Mouse (Mus musculus) heart, embryonic 10.5 days (tissue): Measurements from ENCODE around the gene Acan. TPM values are rescaled to one million over a fixed set of nuclear protein-coding genes. Genes with fewer than 3 reads are reported as not detected.

Source experiments
- DNase-seq: peaks from one replicate; pipeline ENCODE4 v3.0.0-alpha.2; 2017; ENCODE audit warnings: low spot score
- H3K27ac ChIP-seq: fragments of 300-500 bp; sonication (generic); 2 replicates; pipeline ENCODE4 v1.5.1; 2016; ENCODE audit warnings: mild to moderate bottlenecking
- H3K27me3 ChIP-seq: fragments of 300-500 bp; sonication (generic); 2 replicates; pipeline ENCODE4 v1.6.1; 2016; ENCODE audit warnings: mild to moderate bottlenecking; ENCODE audit not compliant: poor library complexity, insufficient read depth, severe bottlenecking
- H3K36me3 ChIP-seq: fragments of 300-500 bp; sonication (generic); 2 replicates; pipeline ENCODE4 v1.6.1; 2016; ENCODE audit warnings: mild to moderate bottlenecking, moderate library complexity
- H3K4me1 ChIP-seq: fragments of 300-500 bp; sonication (generic); 2 replicates; pipeline ENCODE4 v1.6.1; 2016; ENCODE audit warnings: mild to moderate bottlenecking
- H3K4me3 ChIP-seq: fragments of 300-500 bp; sonication (generic); 2 replicates; pipeline ENCODE4 v1.5.1; 2016; ENCODE audit warnings: mild to moderate bottlenecking, moderate library complexity
- H3K9me3 ChIP-seq: fragments of 300-500 bp; sonication (generic); 2 replicates; pipeline ENCODE4 v1.6.1; 2016; ENCODE audit warnings: mild to moderate bottlenecking, moderate library complexity
- WGBS: fragments of 180-500 bp; shearing (Covaris S2); methylation state at CpG from one replicate; pipeline ENCODE4 v1.1.7; 2016; 5-methylcytosine and 5-hydroxymethylcytosine counted together
- polyA plus RNA-seq: library from polyadenylated mRNA; unstranded; fragments of >200 nt; fragmentation: Nextera tagmentation; extraction: Ambion mirVana; gene quantifications from 2 replicates; pipeline ENCODE4 v1.2.1, GENCODE M21; 2016

Gene Acan
- polyA plus RNA-seq: 0.34 and 0.43 TPM in 2 replicates

- under 1% methylated on average over 23 of the region's 23 CpGs for WGBS
- Histone ChIP-seq H3K9me3 (no peaks in the 10 kb centered on the region), H3K27me3 (peaks cover 97% of the 10 kb centered on the region), H3K4me3 (peak within 1 kb of the TSS; percentile 66), H3K4me1 (peaks cover 12% of the 10 kb centered on the region), H3K27ac (0 out of 2 replicates have a peak within 1 kb of the TSS, but pooled peaks have one; percentile 32), H3K36me3 (no peaks in the 10 kb centered on the region)
- no peak for DNase-seq
Measured at GRCm38 (mm10) chr7:79053383-79053889, at the start of gene Acan. Gene Acan, plus strand, starts transcription at chr7:79053483.

GRCm38 (mm10) chr7:79021293-79021905 is 31.9 kb upstream of the Acan start:
- DNase-seq: peak; percentile 70
- H3K4me1 ChIP-seq: peaks cover 2% of the 10 kb centered on the region; the same call in 1 of the 2 replicates
- H3K36me3 ChIP-seq: no peaks in the 10 kb centered on the region
- no peak overlapping the region for H3K4me3 ChIP-seq
- no peaks in the 10 kb centered on the region for H3K27me3 ChIP-seq
- 80% methylated on average over 9 of the region's 9 CpGs for WGBS
- H3K27ac ChIP-seq: no peak overlapping the region
- H3K9me3 ChIP-seq: no peaks in the 10 kb centered on the region

- no peaks in the 10 kb centered on the region for H3K9me3 ChIP-seq
- H3K36me3 ChIP-seq: no peaks in the 10 kb centered on the region
- 91% methylated on average over 3 of the region's 3 CpGs for WGBS
- H3K27me3 ChIP-seq: no peaks in the 10 kb centered on the region
- DNase-seq: no peak
- H3K4me1 ChIP-seq: peaks cover 4% of the 10 kb centered on the region; the same call in 1 of the 2 replicates
- H3K4me3 ChIP-seq: no peak overlapping the region
- H3K27ac ChIP-seq: no peak overlapping the region
Measured at GRCm38 (mm10) chr7:79029138-79029537, 24.1 kb upstream of the Acan start.

GRCm38 (mm10) chr7:79033745-79034144 is 19.5 kb upstream of the Acan start:
- 49% methylated on average over 2 of the region's 2 CpGs for WGBS

GRCm38 (mm10) chr7:79034521-79034920 is 18.8 kb upstream of the Acan start:
- Histone ChIP-seq H3K4me3 (no peak overlapping the region), H3K4me1 (peaks cover 20% of the 10 kb centered on the region; the same call in 1 of the 2 replicates), H3K27ac (peak overlapping the region; percentile 79), H3K36me3 (no peaks in the 10 kb centered on the region), H3K9me3 (no peaks in the 10 kb centered on the region), H3K27me3 (no peaks in the 10 kb centered on the region)
- WGBS: 64% methylated on average over 2 of the region's 2 CpGs
- DNase-seq: peak; percentile 82

More at GRCm38 (mm10) chr7:79033745-79034144, 19.5 kb upstream of the Acan start:
- no peak for DNase-seq
- Histone ChIP-seq H3K36me3 (no peaks in the 10 kb centered on the region), H3K27me3 (no peaks in the 10 kb centered on the region), H3K4me3 (no peak overlapping the region), H3K9me3 (no peaks in the 10 kb centered on the region), H3K27ac (peak overlapping the region; percentile 79; the same call in 1 of the 2 replicates), H3K4me1 (peaks cover 20% of the 10 kb centered on the region; the same call in 1 of the 2 replicates)

GRCm38 (mm10) chr7:79052081-79052480 is 1.2 kb upstream of the Acan start:
- Histone ChIP-seq H3K9me3 (no peaks in the 10 kb centered on the region), H3K27ac (no peak overlapping the region), H3K36me3 (no peaks in the 10 kb centered on the region), H3K4me1 (peaks cover 12% of the 10 kb centered on the region), H3K4me3 (no peak overlapping the region), H3K27me3 (peaks cover 85% of the 10 kb centered on the region)
- no peak for DNase-seq
- 29% methylated on average over 5 of the region's 5 CpGs for WGBS

GRCm38 (mm10) chr7:79052521-79053382 is 531 bp upstream of the Acan start:
- H3K9me3 ChIP-seq: no peaks in the 10 kb centered on the region
- H3K4me1 ChIP-seq: peaks cover 12% of the 10 kb centered on the region
- 0 out of 2 replicates have a peak overlapping the region, but pooled peaks have one; percentile 32 for H3K27ac ChIP-seq
- H3K4me3 ChIP-seq: peak overlapping the region; percentile 66
- H3K27me3 ChIP-seq: peaks cover 92% of the 10 kb centered on the region
- under 1% methylated on average over 60 of the region's 66 CpGs for WGBS
- no peaks in the 10 kb centered on the region for H3K36me3 ChIP-seq
- no peak for DNase-seq

- Histone ChIP-seq H3K27me3 (peaks cover 95% of the 10 kb centered on the region), H3K4me1 (peaks cover 12% of the 10 kb centered on the region)
Measured at GRCm38 (mm10) chr7:79054111-79054510, 828 bp downstream of the Acan start.

GRCm38 (mm10) chr7:79058546-79058945 is 5.3 kb downstream of the Acan start:
- peaks cover 66% of the 10 kb centered on the region for H3K27me3 ChIP-seq

More at GRCm38 (mm10) chr7:79054111-79054510, 828 bp downstream of the Acan start:
- Histone ChIP-seq H3K36me3 (no peaks in the 10 kb centered on the region), H3K9me3 (no peaks in the 10 kb centered on the region), H3K27ac (no peak overlapping the region), H3K4me3 (no peak overlapping the region)
- WGBS: 14% methylated on average over 13 of the region's 13 CpGs
- no peak for DNase-seq

GRCm38 (mm10) chr7:79067466-79067865 is 14.2 kb downstream of the Acan start:
- H3K36me3 ChIP-seq: no peaks in the 10 kb centered on the region
- DNase-seq: no peak
- H3K27me3 ChIP-seq: peaks cover 8% of the 10 kb centered on the region; the same call in 1 of the 2 replicates
- peaks cover 15% of the 10 kb centered on the region for H3K4me1 ChIP-seq
- WGBS: 64% methylated on average over 7 of the region's 7 CpGs
- H3K27ac ChIP-seq: no peak overlapping the region
- no peak overlapping the region for H3K4me3 ChIP-seq
- no peaks in the 10 kb centered on the region for H3K9me3 ChIP-seq

More at GRCm38 (mm10) chr7:79058546-79058945, 5.3 kb downstream of the Acan start:
- Histone ChIP-seq H3K27ac (no peak overlapping the region), H3K4me3 (no peak overlapping the region), H3K4me1 (peaks cover under 1% of the 10 kb centered on the region; the same call in 1 of the 2 replicates), H3K9me3 (no peaks in the 10 kb centered on the region), H3K36me3 (no peaks in the 10 kb centered on the region)
- DNase-seq: no peak
- WGBS: 25% methylated on average over 2 of the region's 2 CpGs

GRCm38 (mm10) chr7:79068231-79068630 is 14.9 kb downstream of the Acan start:
- no peak overlapping the region for H3K27ac ChIP-seq
- H3K27me3 ChIP-seq: peaks cover 5% of the 10 kb centered on the region; the same call in 1 of the 2 replicates
- no peak overlapping the region for H3K4me3 ChIP-seq
- DNase-seq: no peak
- no peaks in the 10 kb centered on the region for H3K9me3 ChIP-seq
- 17% methylated on average over 4 of the region's 4 CpGs for WGBS
- peaks cover 15% of the 10 kb centered on the region for H3K4me1 ChIP-seq
- H3K36me3 ChIP-seq: no peaks in the 10 kb centered on the region

- Histone ChIP-seq H3K27me3 (peaks cover 47% of the 10 kb centered on the region), H3K4me1 (no peaks in the 10 kb centered on the region), H3K4me3 (no peak overlapping the region), H3K9me3 (no peaks in the 10 kb centered on the region), H3K27ac (no peak overlapping the region), H3K36me3 (no peaks in the 10 kb centered on the region)
- DNase-seq: no peak
- WGBS: 66% methylated on average over 3 of the region's 3 CpGs
Measured at GRCm38 (mm10) chr7:79079212-79079611, 25.9 kb downstream of the Acan start.
